Mouse (Mus musculus): ENCODE measurements around the gene Vamp1. TPM values are rescaled to one million over a fixed set of nuclear protein-coding genes. Genes with fewer than 3 reads are reported as not detected.
A peak's percentile ranks its signal among the peaks of the same experiment; 100 is the strongest.

Vamp1 gene
- total RNA-seq, 2 experiments from 2014 or later = 75.3 to 80.4 TPM

GRCm38 (mm10) chr6:125213715-125214114 lies 1.6 kb upstream of the Vamp1 start:
- no peak for DNase-seq

DNA sequence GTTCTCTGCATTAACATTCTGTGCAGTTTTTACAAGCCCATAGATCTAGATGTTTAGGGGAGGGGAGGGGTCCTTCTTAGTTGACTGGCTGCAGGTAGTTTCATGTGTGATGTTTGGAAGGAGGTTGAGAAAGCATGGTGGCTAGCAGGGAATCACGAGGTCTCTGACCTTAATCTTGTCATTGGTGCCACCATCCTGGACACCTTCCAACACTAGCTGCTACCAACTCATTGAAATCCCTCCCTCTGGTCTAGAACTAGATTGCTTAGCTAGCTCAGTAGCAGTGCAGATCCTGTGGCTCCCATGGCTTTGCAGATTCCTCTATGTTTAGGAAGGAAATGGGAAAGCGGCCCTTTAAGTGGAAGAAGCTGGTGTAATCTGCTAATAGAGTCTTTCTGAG lies 1.5 kb downstream of the Vamp1 start:
- no peak for DNase-seq

GRCm38 (mm10) chr6:125217899-125218298 lies 2.5 kb downstream of the Vamp1 start:
- DNase-seq = no peak

- peak in 1 of 2 experiments; percentile 51 for DNase-seq
These were observed 3.6 kb downstream of the Vamp1 start for GRCm38 (mm10) chr6:125218963-125219362.

- DNase-seq = no peak
These were observed 5.9 kb downstream of the Vamp1 start for GRCm38 (mm10) chr6:125221115-125221745.

GRCm38 (mm10) chr6:125222146-125222545 lies 6.8 kb downstream of the Vamp1 start:
- DNase-seq = no peak

DNA sequence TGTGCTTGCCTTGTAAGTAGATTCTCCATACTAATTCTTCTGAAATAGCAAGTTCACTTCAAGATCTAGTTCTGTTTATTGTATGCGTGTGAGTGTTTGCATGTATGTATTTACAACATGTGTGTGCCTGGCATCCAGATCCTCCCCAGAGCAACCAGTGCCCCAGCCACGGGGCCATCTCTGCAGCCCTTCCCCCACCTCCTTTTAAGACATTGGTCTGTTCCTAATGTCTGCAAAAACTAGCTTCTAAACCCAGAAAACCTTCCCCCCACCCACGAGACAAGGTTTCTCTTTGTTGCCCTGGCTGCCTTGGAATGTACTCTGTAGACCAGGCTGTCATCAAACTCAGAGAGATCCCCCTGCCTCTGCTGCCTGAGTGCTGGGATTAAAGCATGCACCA lies 7.2 kb downstream of the Vamp1 start:
- no peak for DNase-seq

GRCm38 (mm10) chr6:125225518-125226115 lies 10.3 kb downstream of the Vamp1 start:
- DNase-seq = no peak

DNA sequence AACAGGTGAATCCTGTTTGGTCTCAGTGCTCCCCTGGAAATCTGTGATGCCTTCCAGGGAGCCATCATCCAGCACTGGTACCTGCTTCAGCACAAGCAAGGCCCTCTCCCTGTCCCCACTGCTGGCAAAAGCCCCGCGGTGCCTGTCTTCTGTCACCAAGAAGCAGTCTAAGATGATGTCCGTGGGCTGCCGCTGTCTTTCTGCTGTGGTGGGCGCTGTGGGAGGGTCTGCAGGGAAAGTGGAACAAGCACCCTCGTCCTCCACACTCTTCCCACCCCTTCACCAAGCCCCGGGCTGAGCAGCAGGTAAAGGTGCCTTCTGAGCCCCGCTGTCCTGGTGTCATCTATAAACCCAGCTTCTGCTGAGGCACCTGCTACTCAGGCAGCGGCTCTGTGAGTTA lies 15.2 kb downstream of the Vamp1 start:
- no peak for DNase-seq

GRCm38 (mm10) chr6:125231117-125232044 lies 16.0 kb downstream of the Vamp1 start, which contains the start of gene Tapbpl:
Gene Tapbpl, minus strand, starts transcription at chr6:125231860.
- peak; percentile 42 to 50 for DNase-seq

GRCm38 (mm10) chr6:125232045-125232437 lies 16.7 kb downstream of the Vamp1 start:
- no peak for DNase-seq

DNA sequence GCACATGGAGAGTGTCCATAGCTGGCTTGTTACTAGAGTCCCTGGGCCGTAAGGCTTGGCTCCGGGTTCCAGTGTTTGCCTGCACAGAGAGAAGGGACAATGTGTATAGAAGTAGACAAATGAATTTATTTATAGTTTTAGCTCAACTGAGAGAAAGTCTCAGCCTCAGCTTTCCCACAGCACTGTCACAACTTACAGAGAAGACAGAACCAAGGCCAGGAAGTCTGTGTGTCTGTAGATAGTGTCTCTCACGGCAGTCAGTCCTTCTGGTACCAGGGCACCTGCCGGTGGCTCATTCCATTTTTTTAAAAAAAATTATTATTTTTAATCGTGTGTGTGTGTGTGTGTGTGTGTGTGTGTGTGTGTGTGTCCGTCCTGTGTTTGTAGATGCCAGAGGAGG lies 17.2 kb downstream of the Vamp1 start:
- DNase-seq = no peak

GRCm38 (mm10) chr6:125233816-125234519 lies 18.6 kb downstream of the Vamp1 start:
- DNase-seq = no peak

DNA sequence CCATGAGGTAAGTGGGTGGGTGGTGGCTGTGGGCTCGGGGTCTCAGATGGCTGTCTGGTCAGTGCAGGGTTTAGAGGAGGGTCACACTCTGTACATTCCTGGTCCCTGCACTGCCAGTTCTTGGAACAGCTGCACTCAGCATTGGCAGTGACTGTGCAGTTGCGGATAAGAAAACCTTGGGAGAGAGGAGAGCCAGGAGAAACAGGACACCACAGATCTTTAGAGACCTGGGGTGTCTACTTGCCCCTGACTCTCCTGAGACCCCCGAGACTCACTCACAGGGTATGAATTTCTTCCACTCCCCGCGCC lies 19.1 kb downstream of the Vamp1 start:
- DNase-seq = no peak

GRCm38 (mm10) chr6:125236341-125236740 lies 21.0 kb downstream of the Vamp1 start:
- no peak for DNase-seq

DNA sequence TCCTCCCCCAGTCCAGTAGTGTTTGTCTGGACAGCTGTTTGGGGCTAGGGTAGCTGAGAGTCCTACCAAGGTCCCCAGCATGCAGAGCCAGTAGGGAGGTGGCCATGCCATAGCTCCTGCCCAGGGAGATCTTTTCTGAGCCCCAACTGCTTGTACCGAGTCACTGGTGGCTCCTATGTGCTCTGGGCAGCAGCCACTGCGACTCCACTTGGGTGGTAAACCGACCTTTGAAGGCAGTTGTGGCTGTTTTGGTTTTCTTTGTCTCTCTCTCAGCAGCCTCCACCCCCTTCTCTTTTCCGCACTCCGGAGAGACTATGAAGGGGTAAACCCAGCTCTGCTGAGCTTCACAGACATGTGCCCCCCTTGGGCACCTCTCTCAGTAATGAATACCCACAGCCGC lies 21.4 kb downstream of the Vamp1 start, which contains the start of gene Cd27:
TSS of gene Cd27 (minus strand) at position 229 of the 400 bp plus-strand sequence.
- no peak for DNase-seq

- DNase-seq = no peak
These were observed 22.1 kb downstream of the Vamp1 start for GRCm38 (mm10) chr6:125237421-125237820.

DNA sequence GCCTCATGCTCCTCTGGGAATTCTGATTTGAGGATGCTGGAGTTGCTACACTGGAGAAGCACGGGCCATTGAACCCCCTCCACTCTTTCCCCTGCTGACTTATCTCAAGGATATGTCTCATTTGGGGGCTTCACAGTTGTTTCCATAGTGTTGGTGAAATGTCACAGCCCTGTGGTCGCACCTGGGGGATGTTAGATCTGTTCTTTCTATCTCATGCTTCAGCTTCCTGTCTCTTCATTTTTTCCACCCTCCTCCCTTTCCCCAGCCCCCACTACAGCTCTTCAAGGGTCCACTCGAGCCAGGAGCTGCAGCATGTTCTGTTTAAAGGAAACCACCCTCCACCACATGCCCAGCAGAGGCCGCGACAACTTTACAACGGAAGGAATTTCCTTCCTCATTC lies 23.0 kb downstream of the Vamp1 start:
- DNase-seq = no peak

- DNase-seq = no peak
These were observed 24.2 kb downstream of the Vamp1 start for GRCm38 (mm10) chr6:125239547-125239946.

GRCm38 (mm10) chr6:125240617-125241016 lies 25.3 kb downstream of the Vamp1 start:
- DNase-seq = no peak

DNA sequence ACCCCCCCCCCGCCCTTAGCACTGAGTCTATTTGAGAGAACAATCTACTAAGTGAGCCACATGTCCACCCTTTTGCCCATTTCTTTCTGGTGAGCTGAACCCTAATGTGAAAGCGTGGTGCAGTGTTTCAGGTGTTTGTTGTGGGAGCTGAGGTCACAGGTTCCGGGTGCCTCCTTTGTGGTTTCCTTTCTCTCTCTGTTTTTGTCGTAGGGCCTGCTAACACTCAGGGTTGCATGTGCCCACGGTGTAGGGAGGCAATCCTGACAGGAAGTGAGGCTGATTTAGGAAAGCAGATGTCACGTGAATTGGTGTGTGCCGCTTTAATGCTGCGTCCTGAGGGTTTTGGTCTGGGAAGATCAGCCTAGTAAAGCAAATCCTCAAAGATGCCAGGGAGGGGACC lies 26.2 kb downstream of the Vamp1 start:
- DNase-seq = no peak

GRCm38 (mm10) chr6:125244551-125244950 lies 29.2 kb downstream of the Vamp1 start:
- no peak for DNase-seq

GRCm38 (mm10) chr6:125252285-125252684 lies 36.9 kb downstream of the Vamp1 start:
- no peak for DNase-seq

Data from layer of hippocampus, postnatal 36 days (tissue).